Mouse (Mus musculus): ENCODE measurements around the gene Cdkn1a.
"Not testable (repeated sequence)": the region's sequence is repeated elsewhere in the genome, so short reads cannot be mapped to it uniquely, and the experiment has no call there.

Cdkn1a gene

DNA sequence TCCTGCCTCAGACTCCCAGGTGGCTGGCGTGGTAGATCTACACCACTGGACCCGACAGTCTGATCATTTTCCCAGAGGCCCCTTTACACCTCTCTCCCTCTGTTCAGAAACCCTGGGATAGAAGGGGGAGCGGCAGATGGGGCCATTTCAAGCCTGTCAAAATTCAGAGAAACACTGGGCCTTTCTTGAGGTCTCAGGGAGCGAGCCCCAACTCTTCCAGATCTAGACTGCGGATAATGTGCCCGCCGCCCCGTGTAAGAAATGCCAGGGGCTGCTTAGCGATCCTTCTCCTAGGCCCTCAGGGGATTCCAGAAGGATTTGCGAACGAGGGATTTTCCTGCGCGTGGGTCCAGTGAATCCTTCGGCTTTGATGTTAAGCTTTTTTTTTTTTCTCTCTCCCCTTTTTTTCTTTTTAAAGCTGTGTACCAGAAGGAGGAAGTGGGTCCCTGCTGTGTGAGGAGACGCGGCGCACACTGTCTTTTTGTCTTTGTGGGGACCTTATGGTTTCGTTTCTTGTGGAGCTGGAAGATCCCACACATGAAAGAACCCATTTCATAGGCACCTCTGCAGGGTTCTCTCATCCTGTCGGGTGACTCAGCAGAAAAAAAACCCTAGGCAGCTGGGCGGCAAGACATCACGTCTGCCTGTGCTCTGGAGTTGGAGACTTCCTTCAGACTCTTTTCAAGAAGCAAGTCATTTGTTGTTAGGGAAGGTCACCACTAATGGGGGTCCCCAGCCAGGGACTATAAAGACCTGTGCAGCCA, 9.0 kb upstream of the Cdkn1a start:
- no peak for DNase-seq (ENCODE audit: low read depth, low spot score)

DNA sequence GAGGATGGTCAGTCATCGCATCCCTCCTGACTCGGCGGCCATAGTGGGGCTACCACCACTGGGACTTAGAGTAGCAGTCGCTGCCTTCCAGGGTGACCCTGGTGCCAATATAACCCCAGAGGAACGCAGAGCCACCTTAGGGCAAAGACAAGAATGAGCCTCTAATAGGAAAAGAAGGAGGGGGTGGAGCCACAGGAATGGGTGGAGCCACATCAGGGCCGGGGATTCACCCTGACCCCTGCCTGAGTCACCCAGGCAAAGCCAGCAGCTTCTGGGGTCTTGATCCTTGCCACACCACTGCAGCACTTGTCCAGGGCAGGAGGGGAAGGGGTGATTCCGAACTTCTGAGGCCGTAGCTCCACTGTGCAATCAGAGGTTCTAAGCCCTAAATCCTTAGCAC, 7.2 kb upstream of the Cdkn1a start:
- no peak for DNase-seq (ENCODE audit: low read depth, low spot score)

DNA sequence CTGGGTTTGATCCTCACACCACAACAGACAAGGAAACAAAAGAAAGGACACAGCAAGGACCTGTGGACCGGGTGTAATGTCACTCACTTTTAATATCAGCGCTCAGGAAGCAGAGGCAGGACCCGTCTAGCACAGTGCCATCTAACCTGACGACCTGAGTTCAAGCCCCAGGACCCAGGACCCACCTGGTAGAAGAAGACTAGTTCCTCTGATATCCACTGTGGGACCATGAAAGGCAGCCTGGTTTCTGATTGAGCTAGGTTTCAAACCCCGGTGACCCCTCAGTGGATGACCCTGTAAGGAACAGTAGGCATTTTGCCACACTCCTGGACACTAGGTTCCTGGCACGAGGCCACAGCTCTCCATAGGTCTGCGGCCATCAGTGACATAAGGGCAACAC, 6.1 kb upstream of the Cdkn1a start:
- DNase-seq (ENCODE audit: low read depth, low spot score) = no peak

DNA sequence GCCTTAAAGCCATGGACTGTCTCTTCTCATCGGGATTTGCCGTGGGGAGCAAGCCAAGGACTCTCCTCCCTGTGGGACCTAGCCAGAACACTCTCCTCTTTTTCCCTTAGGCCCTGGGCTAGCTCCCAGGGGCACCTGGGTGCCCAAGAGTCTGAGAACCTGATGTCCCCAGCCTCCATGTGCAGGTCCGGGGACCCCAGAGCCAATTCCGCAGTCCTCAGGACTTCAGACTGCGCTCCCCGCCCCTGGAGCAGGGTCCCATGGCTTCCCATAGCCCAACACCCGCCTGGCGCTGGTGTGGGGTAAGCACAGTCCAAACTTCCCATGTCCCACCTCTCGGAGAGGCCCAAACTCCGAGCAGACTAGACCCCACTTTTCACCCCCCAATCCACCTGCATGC, 5.5 kb upstream of the Cdkn1a start:
- no peak for DNase-seq (ENCODE audit: low read depth, low spot score)

DNA sequence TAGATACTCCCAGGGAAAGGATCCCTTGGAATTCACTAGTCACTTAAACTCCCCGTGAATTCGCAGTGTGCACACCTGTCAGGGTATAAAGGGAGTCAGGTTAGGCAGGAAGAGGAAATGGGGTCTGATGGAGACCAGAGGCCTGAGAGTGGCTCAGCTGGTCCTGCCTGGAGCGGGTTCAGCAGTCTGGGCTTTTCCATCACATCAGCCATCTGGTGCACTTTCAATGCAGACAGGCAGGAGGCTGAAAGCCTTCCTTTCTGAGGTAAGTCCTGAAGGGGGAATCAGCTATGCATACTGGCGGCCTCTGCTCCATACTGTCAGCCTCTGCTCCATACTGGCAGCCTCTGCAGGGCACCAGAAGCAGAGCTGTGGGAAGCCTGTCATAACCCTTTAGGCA, 3.9 kb upstream of the Cdkn1a start:
- no peak for DNase-seq (ENCODE audit: low read depth, low spot score)

DNA sequence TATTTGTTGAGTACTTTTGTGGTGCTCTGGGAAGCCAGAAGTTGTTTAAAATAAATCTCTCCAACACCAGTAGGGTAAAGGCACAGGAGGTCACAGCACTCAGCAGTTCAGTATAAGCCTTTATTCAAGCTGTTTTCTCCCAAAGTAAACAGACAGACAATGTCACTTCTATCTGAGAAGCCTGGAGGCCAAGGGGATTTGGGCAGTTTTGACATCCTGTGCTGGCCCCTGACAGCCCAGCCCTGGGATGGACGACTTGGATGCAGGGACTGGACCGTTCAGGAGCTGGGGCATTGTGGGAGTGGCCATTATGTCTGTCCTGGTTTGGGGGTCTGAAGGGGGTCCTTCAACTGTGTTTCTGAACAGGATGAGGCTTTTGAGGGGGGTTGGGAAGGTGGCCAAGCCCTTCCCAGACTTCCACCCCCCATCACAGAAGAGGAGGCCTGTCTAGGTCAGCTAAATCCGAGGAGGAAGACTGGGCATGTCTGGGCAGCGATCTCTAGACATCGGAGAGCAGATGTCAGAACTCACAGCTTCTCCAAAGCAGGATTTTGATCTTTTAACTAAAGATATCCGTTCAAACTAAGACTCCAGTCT, 670 bp downstream of the Cdkn1a start:
- DNase-seq (ENCODE audit: low read depth, low spot score) = no peak

DNA sequence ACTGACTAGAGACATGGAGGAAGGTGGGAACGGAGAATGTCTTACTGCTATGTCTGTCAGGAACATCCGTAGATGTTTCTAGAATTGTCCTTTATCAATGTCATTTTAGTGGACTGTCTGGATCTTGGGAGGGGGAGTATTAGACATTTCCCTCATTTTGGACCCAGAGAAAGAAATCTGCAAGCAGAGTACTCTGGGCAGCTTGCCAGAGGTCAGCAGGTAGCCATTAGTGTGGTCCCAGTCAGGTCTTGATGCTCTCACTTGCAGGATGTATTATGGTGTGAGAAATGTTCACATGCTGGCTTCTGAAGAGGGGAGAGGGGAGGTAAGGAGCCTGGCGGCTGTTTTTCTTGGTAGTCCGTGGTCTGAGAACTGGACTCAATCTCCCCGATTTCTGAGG, 1.7 kb downstream of the Cdkn1a start:
- no peak for DNase-seq (ENCODE audit: low read depth, low spot score)

DNA sequence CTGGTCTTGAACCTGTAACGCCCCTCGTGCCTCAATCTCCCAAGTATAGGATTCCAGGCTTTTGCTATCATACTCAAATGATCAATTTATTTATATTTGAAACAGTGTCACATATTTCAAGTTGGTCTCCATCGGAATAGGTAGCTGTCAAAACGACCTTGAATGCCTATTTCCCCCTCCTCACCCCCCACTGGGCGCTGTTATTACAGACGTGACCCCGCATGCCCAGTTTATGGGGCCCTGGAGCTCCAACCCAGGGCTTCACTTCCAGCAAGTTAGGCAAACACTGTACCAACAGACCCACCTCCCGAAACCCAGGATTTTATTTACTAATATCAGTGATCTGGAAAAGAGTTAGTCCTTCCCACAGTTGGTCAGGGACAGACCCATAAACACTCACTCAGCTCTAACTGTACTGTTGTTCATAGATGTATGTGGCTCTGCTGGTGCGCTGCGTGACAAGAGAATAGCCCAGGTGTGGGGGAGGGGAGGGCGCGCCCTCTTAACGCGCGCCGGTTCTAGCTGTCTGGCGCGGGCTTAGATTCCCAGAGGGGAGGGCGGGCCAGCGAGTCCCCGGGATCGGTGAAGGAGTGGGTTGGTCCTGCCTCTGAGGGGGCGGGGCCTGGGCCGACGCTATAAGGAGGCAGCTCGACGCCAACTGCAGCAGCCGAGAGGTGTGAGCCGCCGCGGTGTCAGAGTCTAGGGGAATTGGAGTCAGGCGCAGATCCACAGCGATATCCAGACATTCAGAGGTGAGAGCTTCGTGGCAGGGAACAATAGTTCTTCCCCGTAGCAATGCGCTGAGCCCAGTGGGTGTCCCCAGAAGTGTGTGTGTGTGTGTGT, 2.6 kb downstream of the Cdkn1a start:
- peak; percentile 98 for DNase-seq (ENCODE audit: low read depth, low spot score)

DNA sequence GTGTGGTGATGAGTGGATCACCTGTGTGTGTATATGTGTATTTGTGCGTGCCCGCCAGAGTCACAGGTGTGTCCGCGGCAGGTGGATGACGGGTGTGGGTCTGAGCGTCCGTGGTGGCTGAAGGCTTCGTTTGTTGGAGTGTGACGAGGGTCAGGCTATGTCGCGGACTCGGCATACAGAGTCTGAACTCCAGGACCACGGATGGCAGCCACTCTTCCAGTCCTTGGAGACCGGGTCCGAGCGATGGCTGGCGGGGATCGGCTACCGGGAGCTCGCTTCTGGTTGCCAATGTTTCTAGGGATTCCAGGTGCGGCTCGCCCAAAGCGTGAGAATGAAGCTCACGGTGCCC, 3.2 kb downstream of the Cdkn1a start:
- no peak for DNase-seq (ENCODE audit: low read depth, low spot score)

DNA sequence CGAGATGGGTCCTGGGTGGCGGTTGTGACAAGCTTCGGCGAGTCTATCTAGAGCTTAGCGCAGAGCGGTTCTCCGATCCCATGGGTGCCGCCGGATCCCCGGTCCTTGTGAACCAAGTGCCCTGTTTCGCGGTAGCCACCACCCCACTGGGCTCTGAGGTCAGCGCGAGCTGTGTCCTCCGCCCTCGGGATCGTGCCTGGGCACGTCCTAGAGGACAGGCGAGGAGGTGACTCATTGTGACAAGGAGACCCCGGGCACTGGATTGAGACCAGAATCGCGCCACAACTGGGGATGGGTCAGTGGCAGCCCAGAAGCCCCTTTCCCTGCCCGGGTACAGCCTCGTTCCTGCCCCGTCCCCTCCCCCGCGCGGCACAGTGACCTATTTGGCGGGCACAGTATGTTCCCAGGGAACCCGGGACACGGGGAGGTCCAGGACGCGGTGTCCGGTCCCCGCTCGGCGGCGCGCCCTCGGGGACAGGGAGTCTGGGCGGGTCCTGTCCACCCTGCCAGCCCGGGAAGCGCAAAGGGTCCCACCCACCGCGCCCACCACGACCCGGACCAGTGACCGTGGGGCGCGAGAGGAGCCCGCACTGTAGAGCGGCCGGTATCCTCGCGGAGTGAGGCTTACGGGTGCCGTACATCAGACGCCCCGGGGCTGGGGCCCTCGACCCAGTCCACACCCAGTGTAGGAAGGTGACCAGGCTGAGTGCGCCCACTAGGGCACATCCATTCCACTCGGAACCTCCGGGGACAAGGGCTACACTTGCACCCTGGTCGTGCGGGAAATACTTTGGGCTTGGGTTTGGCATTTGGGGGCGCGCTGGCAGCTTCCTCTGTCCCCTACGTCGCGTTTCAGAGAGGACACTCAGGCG, 3.8 kb downstream of the Cdkn1a start:
- no peak for DNase-seq (ENCODE audit: low read depth, low spot score)

DNA sequence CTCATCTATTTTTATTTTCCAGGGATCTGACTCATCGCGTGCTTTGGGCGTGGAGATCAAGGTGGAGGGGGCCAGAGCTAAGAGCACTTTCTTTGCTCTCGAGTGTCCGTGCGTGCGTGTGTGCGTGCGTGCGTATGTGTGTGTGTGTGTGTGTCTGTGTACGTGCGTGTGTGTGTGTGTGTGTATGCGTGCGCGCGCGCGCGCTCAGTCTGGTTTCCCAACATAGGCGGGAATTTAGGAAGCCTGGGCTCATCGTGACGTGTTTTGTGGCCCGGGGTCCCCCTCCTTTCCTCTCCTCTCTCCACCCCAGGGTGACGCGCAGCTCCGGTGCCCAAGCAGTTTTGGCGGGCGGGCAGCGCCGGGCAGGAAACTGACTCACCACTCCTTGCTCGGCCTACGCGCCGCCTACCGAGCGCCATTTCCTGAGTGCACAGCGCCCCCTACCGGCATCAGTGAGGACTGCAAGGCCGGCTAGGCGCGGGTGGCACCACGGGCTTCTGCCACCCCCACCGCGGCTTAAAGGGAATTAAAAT, 4.5 kb downstream of the Cdkn1a start:
- DNase-seq (ENCODE audit: low read depth, low spot score) = peak; percentile 72

DNA sequence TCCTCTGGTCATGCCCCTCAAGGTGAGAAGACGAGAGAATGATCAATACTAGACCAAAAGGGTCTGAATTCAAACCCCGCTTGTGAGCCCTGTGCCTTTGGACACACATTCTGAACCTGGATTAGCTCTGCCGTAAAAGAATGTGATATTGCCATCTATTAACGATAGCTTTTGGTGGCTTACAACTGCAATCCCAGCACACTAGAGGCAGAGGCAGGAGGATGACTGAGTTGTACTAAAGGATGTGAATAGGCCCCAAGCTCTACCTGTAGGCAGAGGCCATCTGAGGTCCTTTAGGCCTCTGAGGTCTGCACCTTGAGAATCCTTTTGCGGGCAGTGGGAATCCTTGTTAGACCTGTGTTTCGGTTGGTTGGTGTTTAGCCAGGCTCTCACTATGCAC, 5.5 kb downstream of the Cdkn1a start:
- no peak for DNase-seq (ENCODE audit: low read depth, low spot score)

DNA sequence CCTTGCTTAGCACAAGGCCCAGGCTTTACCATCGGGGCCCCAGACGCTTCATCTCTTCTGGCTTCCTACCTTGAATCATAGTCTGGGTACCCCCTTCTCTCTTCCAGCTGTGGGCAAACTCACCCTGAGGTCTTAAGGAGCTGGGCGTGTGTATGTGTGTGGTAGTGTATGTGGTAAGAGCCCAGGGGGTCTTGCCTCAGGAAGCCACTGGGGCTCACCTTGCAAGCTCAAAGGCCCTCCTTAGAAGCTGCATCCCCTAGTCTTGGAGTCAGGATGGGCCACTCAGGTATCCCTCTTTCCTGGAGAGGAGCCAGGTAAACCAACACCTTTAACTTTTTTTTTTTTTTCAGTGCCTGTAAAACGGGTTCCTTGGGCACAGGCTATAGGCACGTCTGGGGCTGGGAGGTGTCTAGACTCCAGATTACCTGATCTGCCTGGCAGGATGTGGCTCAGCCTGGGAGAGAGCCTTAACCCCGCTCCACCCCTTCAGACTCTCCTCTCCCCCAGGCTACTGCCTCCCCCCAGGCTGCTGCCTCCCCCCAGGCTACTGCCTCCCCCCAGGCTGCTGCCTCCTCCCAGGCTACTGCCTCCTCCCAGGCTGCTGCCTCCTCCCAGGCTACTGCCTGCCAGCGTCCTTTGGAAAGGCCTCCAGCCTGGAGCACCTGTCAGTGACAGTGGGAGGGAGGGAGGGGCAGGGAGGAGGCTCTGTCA, 6.2 kb downstream of the Cdkn1a start:
- DNase-seq (ENCODE audit: low read depth, low spot score) = peak; percentile 44

DNA sequence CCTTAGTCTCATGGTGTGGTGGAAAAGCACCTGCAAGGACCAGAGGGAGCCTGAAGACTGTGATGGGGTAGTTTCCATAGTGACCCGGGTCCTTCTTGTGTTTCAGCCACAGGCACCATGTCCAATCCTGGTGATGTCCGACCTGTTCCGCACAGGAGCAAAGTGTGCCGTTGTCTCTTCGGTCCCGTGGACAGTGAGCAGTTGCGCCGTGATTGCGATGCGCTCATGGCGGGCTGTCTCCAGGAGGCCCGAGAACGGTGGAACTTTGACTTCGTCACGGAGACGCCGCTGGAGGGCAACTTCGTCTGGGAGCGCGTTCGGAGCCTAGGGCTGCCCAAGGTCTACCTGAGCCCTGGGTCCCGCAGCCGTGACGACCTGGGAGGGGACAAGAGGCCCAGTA, 7.5 kb downstream of the Cdkn1a start:
- DNase-seq (ENCODE audit: low read depth, low spot score) = no peak

DNA sequence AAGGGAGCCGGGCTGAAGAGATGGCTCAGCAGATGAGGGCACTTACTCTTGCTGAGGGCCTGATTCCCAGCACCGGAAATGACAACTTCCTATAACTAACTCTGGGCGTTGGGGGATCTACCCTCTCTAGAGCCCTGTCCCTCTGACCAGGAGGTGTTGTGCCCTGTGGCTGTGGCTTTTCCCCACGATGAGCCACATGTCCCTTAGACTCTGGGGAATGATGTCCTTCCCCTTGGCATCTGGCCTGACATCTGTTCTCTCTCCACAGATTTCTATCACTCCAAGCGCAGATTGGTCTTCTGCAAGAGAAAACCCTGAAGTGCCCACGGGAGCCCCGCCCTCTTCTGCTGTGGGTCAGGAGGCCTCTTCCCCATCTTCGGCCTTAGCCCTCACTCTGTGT, 8.3 kb downstream of the Cdkn1a start:
- DNase-seq (ENCODE audit: low read depth, low spot score) = no peak

DNA sequence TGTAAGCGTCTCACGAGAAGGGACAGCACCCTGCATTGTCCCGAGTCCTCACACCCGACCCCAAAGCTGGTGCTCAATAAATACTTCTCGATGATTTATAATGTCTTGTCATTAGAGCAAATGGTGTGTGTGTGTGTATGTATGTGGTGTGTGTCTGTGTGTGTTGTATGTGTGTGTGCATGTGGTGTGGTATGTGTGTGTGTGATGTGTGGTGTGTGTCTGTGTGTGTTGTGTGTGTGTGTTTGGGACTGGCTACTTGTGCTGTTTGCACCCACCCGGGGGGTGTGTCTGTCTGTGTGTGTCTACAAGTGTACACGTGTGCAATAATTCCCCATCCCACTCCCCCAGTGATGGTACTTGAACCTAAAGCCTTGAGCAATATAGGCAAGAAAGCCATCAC, 9.9 kb downstream of the Cdkn1a start:
- no peak for DNase-seq (ENCODE audit: low read depth, low spot score)

DNA sequence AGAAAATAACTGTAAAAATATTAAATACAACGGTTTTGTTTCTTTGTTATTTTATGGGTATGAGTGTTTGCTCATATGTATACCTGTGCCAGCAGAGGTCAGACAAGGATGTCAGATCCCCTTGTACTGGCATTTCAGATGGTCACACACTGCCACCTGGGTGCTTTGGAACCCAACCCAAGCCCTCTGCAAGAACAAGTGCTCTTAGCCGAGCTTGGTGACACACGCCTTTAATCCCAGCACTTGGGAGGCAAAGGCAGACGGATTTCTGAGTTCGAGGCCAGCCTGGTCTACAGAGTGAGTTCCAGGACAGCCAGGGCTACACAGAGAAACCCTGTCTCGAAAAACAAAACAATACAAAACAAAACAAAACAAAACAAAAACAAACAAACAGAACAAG, 19.6 kb downstream of the Cdkn1a start:
- DNase-seq (ENCODE audit: low read depth, low spot score) = not testable (repeated sequence)

DNA sequence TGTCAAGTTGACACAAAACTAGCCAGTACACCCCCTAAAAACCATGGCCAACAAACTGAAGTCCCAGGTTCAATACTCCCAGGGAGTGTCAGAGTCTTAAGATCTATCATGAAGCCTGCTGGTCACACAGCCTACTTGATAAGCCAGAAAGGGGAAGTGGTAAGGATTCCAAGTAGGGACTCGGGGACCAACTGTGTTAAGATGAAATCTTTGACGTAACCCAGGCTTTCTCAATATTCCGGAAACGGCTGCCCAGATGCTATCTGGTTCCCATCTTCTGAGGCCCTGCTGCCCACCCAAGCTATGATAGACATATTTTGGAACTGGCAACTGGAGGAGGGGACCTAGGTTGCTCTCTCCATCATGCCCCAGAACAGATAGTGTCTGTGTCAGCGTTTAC, 20.6 kb downstream of the Cdkn1a start:
- no peak for DNase-seq (ENCODE audit: low read depth, low spot score)

DNA sequence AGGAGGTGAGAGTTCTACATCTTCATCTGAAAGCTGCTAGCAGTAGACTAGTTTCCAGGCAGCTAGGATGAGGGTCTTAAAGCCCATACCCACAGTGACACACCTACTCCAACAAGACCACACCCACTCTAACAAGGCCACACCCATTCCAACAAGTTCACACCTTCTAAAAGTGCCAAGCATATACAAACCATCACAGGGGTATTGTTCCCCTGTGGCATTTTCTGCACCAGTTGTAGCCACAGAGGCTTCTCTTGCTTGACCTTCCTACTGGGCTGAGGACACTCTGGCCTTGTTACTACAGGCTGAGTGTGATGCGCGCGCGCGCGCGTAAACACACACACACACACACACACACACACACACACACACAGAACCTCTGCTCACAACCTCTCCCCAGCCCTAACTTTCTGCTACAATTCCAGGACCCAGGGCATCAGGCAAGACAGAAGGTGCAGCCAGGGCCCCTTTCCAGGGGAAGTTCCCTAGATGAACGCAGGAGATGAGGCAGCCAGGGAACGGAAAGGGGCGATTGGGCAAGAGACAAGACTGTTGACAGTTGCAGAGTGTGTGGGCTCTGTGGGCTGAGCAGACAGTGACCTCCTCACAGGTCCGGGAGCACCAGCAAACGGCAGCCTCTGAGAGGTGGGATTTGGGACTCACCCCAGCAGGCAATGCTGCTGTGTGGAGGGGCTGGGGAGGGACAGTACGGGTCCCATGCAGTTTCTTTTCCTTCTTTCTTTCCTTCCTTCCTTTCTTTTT, 23.0 kb downstream of the Cdkn1a start, which contains the start of gene Rab44:
TSS of gene Rab44 (plus strand) at position 555 of the 762 bp plus-strand sequence.
- DNase-seq (ENCODE audit: low read depth, low spot score) = peak; percentile 79

DNA sequence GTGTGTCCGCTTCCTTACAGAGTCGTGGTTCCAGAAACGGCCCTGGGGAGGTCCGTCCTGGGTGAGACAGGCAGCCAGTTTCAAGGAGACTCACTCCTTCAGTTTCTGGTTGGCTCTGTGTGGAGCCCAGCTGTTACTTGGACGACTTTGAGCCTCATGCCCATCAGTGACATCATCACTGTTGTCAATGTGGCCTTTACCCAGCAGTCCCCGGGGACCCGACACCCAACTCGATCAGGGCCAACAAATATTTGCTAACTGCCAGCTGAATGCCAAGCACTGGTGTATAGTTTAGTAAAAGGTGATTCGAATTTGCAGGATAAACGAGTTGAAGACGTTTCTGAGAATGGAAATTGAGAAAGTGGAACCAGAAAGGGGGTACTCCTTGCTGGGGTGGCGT, 25.2 kb downstream of the Cdkn1a start:
- DNase-seq (ENCODE audit: low read depth, low spot score) = no peak
